Mouse (Mus musculus) hindbrain, embryonic 14.5 days (tissue): ENCODE data around the gene Col6a5. TPM values are rescaled to one million over a fixed set of nuclear protein-coding genes. Genes with fewer than 3 reads are reported as not detected.

Experiments
- ATAC-seq: fragments of 200-750 bp; cut with Nextera tagmentation; 2 replicates; pipeline ENCODE4 v1.8.0; 2017; ENCODE audit warnings: moderate number of reproducible peaks, mild to moderate bottlenecking, moderate TSS enrichment, moderate library complexity; ENCODE audit not compliant: low FRiP score
- DNase-seq: peaks from one replicate; pipeline ENCODE4 v3.0.0-alpha.2; 2015; ENCODE audit warnings: low spot score
- H3K27ac ChIP-seq: fragments of 300-500 bp; sonication (generic); 2 replicates; pipeline ENCODE4 v1.5.1; 2014; ENCODE audit warnings: mild to moderate bottlenecking, moderate library complexity
- H3K27me3 ChIP-seq: fragments of 300-500 bp; sonication (generic); 2 replicates; pipeline ENCODE4 v1.6.1; 2014; ENCODE audit warnings: mild to moderate bottlenecking, low read length, mixed read lengths; ENCODE audit not compliant: control insufficient read depth, insufficient read depth
- H3K36me3 ChIP-seq: fragments of 300-500 bp; sonication (generic); replicated peaks from 2 replicates; pipeline ENCODE4 v1.6.1; 2014; ENCODE audit not compliant: control insufficient read depth, insufficient read depth
- H3K4me1 ChIP-seq: fragments of 300-500 bp; sonication (generic); replicated peaks from 2 replicates; pipeline ENCODE4 v1.6.1; 2014; ENCODE audit warnings: antibody characterized with exemption, low read length, mixed read lengths; ENCODE audit not compliant: control insufficient read depth, insufficient read depth
- H3K4me2 ChIP-seq: fragments of 300-500 bp; sonication (generic); replicated peaks from 2 replicates; pipeline ENCODE4 v1.6.1; 2014; ENCODE audit warnings: mild to moderate bottlenecking, moderate library complexity
- H3K4me3 ChIP-seq: fragments of 300-500 bp; sonication (generic); replicated peaks from 2 replicates; pipeline ENCODE4 v1.5.1; 2014; ENCODE audit warnings: mild to moderate bottlenecking, low read length
- H3K9ac ChIP-seq: fragments of 300-500 bp; sonication (generic); 2 replicates; pipeline ENCODE4 v1.6.1; 2014
- H3K9me3 ChIP-seq: fragments of 300-500 bp; sonication (generic); 2 replicates; pipeline ENCODE4 v1.6.1; 2016; ENCODE audit warnings: low read length; ENCODE audit not compliant: control insufficient read depth
- WGBS: fragments of 180-500 bp; shearing (Covaris S2); extraction: QIAGEN DNeasy Blood & Tissue Kit; methylation state at CpG from one replicate; pipeline ENCODE4 v1.1.7; 2014; 5-methylcytosine and 5-hydroxymethylcytosine counted together
- polyA plus RNA-seq: library from polyadenylated mRNA; unstranded; fragments of >200 nt; fragmentation: Nextera tagmentation; extraction: Ambion mirVana; gene quantifications from 2 replicates; pipeline ENCODE4 v1.2.1, GENCODE M21; 2014

Col6a5 gene
- polyA plus RNA-seq, 1 experiment from 2014 or later = not detected

DNA sequence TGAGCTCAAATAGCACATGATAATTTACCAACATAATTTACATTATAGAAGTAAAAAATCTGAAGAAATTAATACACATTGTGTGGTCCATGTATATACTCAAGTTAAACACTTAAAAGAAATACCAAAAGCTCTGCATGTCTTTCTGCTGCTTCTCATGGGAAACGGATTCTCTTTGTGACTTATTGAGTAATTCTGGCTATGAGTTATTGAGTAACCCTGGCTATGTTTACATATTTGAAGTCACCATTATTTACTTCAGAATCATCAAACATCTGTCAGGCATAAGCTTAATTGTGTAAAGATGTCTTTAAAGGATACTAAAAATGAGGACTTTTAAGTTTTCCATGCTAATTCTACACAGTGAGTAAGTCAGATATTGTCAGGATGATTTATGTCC is 13.3 kb upstream of the Col6a5 start:
- Histone ChIP-seq H3K4me1 (no peaks in the 10 kb centered on the region), H3K36me3 (no peaks in the 10 kb centered on the region), H3K9me3 (no peaks in the 10 kb centered on the region), H3K4me3 (no peak overlapping the region), H3K9ac (no peak overlapping the region), H3K27ac (no peak overlapping the region), H3K27me3 (no peaks in the 10 kb centered on the region), H3K4me2 (no peak overlapping the region)
- no peak for DNase-seq
- 89% methylated on average over 1 of the region's 1 CpGs for WGBS
- ATAC-seq = no peak

DNA sequence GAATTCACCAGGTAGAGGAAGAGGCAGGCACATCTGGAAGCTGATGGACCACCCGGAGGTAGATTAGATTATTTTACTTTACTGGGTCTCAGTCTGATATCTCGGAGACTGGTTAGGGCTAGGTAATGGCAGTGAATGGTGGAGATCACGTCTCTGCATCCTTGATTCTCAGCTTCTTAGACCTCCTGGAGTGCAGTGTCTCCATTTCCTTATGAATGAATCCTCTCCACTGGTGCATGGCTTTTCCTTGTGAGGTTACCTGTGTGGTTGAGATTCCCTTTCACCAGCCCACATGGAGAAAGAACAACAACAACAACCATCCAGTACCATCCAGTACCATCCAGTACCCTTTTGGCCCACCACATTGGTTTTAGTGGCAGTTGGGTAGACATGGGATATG is 11.6 kb upstream of the Col6a5 start:
- H3K4me3 ChIP-seq = no peak overlapping the region
- H3K9me3 ChIP-seq = no peaks in the 10 kb centered on the region
- no peaks in the 10 kb centered on the region for H3K36me3 ChIP-seq
- no peaks in the 10 kb centered on the region for H3K27me3 ChIP-seq
- no peak overlapping the region for H3K9ac ChIP-seq
- 82% methylated on average over 3 of the region's 3 CpGs for WGBS
- H3K4me1 ChIP-seq = no peaks in the 10 kb centered on the region
- H3K4me2 ChIP-seq = no peak overlapping the region
- ATAC-seq (no peak), DNase-seq (no peak)
- no peak overlapping the region for H3K27ac ChIP-seq

DNA sequence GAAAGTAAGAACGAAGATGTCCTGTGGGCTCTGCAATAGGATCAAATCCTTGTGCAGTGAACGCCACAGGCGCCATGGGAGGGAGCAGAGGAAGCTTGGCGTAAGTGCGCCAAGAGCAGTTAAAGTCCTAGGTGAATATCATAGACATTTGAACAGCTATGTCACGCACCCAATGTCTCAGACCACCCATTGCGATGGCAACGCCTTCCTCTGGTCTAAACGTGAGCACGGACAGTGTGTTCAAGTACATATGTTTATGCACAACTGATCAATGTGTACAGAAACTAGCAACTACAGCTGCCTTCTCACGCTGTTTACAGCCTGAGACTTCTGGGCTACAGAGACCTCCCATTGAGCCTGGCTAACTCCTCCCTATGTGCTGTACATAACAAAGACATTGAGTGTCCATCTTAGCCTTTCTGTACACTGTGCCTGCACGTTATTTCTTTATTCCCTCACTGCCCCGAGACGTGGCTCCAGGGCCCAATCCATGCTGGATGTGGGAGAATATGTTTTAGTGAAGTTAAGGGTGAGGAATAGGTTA is 11.0 kb upstream of the Col6a5 start:
- Histone ChIP-seq H3K9ac (no peak overlapping the region), H3K4me2 (no peak overlapping the region), H3K4me1 (no peaks in the 10 kb centered on the region), H3K4me3 (no peak overlapping the region), H3K27ac (no peak overlapping the region), H3K36me3 (no peaks in the 10 kb centered on the region), H3K9me3 (no peaks in the 10 kb centered on the region), H3K27me3 (no peaks in the 10 kb centered on the region)
- 92% methylated on average over 14 of the region's 14 CpGs for WGBS
- no peak for DNase-seq
- ATAC-seq = no peak

DNA sequence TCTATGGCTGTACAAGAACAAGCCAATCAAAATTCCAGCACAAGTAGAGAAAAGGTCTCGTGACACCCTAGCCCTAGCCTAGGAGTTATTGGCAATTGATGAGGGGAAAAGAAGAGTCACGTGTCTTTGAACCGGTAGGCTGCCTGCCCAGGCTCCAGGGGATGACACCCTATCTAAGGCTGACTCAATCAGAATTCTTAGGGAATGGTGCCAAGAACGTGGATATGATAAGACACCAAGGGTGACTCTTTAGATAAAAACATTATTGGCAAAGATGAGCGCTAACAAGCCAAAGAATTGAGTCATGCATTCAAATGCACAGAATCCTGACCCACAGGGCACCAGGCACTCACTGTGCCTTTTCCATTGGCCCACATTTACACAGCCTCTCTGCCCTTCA is 10.5 kb upstream of the Col6a5 start:
- no peak overlapping the region for H3K4me2 ChIP-seq
- DNase-seq (no peak), ATAC-seq (no peak)
- H3K36me3 ChIP-seq = no peaks in the 10 kb centered on the region
- no peaks in the 10 kb centered on the region for H3K9me3 ChIP-seq
- WGBS = 84% methylated on average over 5 of the region's 5 CpGs
- no peaks in the 10 kb centered on the region for H3K27me3 ChIP-seq
- H3K4me3 ChIP-seq = no peak overlapping the region
- H3K9ac ChIP-seq = no peak overlapping the region
- H3K27ac ChIP-seq = no peak overlapping the region
- no peaks in the 10 kb centered on the region for H3K4me1 ChIP-seq

DNA sequence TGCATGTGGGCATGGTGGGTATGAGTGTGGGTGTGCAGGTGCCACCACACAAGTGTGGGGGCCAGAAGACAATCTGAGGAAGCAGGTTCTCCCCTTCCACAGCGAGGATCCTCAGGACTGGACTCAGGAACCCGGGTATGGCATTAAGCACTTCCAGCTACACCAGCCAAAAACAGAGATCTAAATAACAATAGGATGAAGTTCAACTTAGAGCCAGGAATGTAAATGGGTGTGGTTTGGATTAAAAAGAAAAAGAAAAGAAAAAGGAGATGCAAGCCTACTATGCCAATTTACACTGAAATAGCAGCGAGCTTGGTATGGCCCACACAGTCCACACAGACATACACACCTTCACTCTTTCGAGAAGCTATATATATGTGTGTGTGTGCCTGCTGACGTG is 7.5 kb upstream of the Col6a5 start:
- Histone ChIP-seq H3K36me3 (no peaks in the 10 kb centered on the region), H3K4me2 (no peak overlapping the region), H3K9me3 (no peaks in the 10 kb centered on the region), H3K4me1 (no peaks in the 10 kb centered on the region), H3K27me3 (no peaks in the 10 kb centered on the region), H3K4me3 (no peak overlapping the region), H3K27ac (no peak overlapping the region), H3K9ac (no peak overlapping the region)
- 73% methylated on average over 5 of the region's 5 CpGs for WGBS
- ATAC-seq (no peak), DNase-seq (no peak)

DNA sequence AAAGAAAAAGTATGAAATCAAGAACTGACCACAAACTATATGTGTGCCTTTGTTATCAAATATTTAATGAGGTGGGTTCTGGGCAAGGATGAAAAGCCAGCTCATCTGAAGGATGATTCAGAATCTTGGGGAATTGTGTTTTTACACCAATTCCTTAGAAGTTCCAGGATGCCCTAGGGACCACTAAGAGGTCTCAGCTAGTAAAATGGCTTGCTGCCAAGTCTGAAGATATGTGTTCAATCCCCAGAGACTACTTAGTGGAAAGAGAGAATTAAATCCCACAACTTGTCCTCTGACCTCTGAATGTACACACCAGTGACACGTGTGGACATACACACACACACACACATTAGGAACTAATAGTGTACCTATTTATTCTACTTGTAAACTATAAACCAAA is 1.3 kb downstream of the Col6a5 start:
- WGBS = 75% methylated on average over 1 of the region's 1 CpGs
- H3K27ac ChIP-seq = no peak overlapping the region
- H3K36me3 ChIP-seq = no peaks in the 10 kb centered on the region
- no peaks in the 10 kb centered on the region for H3K27me3 ChIP-seq
- DNase-seq (no peak), ATAC-seq (no peak)
- H3K4me3 ChIP-seq = no peak overlapping the region
- H3K9me3 ChIP-seq = no peaks in the 10 kb centered on the region
- no peaks in the 10 kb centered on the region for H3K4me1 ChIP-seq
- no peak overlapping the region for H3K4me2 ChIP-seq
- H3K9ac ChIP-seq = no peak overlapping the region

DNA sequence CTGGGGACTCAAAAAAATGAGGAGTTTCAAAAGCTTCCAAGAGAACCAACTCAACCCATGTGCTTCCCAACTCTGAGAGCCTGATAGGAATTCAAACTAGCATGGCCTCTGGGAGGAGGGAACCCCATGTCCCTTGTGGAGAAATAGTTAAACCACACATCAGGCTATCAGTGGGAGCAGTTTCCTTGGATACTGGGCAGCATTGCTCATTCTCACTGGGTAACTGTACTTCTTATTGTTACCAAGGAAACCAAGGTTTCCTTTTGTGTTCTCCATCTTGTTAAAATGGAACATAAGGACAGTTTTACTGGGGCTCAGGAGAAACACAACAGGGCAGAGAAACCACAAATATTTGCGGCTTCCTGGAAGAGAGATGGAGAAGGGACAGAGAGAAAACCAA is 10.7 kb downstream of the Col6a5 start:
- Histone ChIP-seq H3K9ac (no peak overlapping the region), H3K27ac (no peak overlapping the region), H3K4me3 (no peak overlapping the region), H3K9me3 (no peaks in the 10 kb centered on the region), H3K27me3 (no peaks in the 10 kb centered on the region), H3K4me2 (no peak overlapping the region), H3K4me1 (no peaks in the 10 kb centered on the region), H3K36me3 (no peaks in the 10 kb centered on the region)
- DNase-seq = no peak
- WGBS = 78% methylated on average over 1 of the region's 1 CpGs
- no peak for ATAC-seq

DNA sequence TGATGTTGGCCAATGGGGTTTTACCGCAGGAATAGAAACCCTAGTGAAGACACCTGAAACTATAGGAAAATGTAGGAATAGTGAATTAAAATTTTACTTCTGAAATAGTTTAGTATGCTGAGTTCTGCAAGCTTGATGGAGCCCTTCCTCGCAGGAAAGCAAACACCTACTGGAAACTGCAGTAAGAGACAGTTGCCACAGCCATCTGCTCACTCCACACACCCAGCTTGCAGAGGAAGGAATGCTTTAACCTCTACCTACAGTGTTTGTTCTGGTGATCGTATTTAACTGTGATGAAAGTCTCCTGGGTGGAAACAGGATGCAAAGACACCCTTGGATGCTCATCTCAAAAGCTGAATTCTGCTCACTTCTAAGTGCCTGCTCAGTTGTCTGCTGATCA is 12.9 kb downstream of the Col6a5 start:
- no peaks in the 10 kb centered on the region for H3K36me3 ChIP-seq
- ATAC-seq (no peak), DNase-seq (no peak)
- no peaks in the 10 kb centered on the region for H3K27me3 ChIP-seq
- H3K9ac ChIP-seq = no peak overlapping the region
- no peak overlapping the region for H3K4me2 ChIP-seq
- 83% methylated on average over 3 of the region's 3 CpGs for WGBS
- H3K9me3 ChIP-seq = no peaks in the 10 kb centered on the region
- no peaks in the 10 kb centered on the region for H3K4me1 ChIP-seq
- no peak overlapping the region for H3K27ac ChIP-seq
- H3K4me3 ChIP-seq = no peak overlapping the region

DNA sequence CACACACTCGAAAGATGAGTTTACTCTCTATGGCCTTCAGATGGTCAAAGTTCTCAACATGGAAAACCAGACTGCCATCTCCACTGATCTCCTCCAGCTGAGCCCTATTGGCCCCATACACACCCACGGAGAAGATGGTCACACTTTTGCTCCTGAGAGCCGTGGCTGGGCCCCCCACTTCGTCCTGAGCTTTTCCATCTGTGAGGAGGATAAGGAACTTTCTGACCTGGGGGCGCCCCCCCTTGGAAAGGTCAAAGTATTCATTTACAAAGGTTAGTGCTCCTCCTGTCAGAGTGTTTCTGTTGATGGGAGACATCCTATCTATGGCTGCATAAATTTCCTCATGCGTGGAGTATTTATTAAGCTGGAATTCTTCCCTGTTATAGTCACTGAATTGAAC is 26.6 kb downstream of the Col6a5 start:
- H3K27ac ChIP-seq = no peak overlapping the region
- H3K9ac ChIP-seq = no peak overlapping the region
- H3K4me1 ChIP-seq = no peaks in the 10 kb centered on the region
- H3K9me3 ChIP-seq = no peaks in the 10 kb centered on the region
- 64% methylated on average over 6 of the region's 6 CpGs for WGBS
- no peak for ATAC-seq
- no peaks in the 10 kb centered on the region for H3K27me3 ChIP-seq
- no peak overlapping the region for H3K4me3 ChIP-seq
- no peak for DNase-seq
- H3K4me2 ChIP-seq = no peak overlapping the region
- H3K36me3 ChIP-seq = no peaks in the 10 kb centered on the region

DNA sequence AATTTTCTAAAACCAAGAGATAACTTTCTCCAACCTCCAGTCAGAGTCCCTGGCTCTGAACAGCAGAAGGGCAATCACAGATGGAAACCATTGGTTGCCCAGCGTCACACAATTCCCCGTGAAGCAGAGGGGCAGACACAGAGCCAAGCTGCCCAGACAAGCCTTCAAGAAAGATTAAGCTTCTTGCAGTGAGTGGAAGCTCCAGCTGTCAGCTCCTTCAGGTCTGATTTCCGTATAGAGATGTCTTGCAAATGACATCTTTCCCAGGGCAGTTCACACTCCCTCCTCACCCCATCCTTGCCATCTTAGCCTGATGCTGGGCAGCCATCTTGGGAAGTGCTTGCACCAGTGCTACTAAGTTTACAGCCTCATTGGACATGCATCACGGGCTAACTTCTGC is 31.2 kb downstream of the Col6a5 start:
- Histone ChIP-seq H3K4me2 (no peak overlapping the region), H3K4me3 (no peak overlapping the region), H3K4me1 (peaks cover 5% of the 10 kb centered on the region; the same call in 1 of the 2 replicates), H3K27ac (no peak overlapping the region; the same call in 1 of the 2 replicates), H3K9ac (no peak overlapping the region), H3K9me3 (no peaks in the 10 kb centered on the region), H3K27me3 (no peaks in the 10 kb centered on the region), H3K36me3 (no peaks in the 10 kb centered on the region)
- 71% methylated on average over 4 of the region's 4 CpGs for WGBS
- ATAC-seq (no peak), DNase-seq (no peak)
